Mouse (Mus musculus) cerebral cortex, adult 2 months (tissue): ENCODE data around the gene Cilp2.

ENCODE experiments used
- WGBS: fragments of 180-500 bp; shearing (Covaris S2); methylation state at CpG from one replicate; pipeline ENCODE4 v1.1.7; 2018; 5-methylcytosine and 5-hydroxymethylcytosine counted together

Gene Cilp2

DNA sequence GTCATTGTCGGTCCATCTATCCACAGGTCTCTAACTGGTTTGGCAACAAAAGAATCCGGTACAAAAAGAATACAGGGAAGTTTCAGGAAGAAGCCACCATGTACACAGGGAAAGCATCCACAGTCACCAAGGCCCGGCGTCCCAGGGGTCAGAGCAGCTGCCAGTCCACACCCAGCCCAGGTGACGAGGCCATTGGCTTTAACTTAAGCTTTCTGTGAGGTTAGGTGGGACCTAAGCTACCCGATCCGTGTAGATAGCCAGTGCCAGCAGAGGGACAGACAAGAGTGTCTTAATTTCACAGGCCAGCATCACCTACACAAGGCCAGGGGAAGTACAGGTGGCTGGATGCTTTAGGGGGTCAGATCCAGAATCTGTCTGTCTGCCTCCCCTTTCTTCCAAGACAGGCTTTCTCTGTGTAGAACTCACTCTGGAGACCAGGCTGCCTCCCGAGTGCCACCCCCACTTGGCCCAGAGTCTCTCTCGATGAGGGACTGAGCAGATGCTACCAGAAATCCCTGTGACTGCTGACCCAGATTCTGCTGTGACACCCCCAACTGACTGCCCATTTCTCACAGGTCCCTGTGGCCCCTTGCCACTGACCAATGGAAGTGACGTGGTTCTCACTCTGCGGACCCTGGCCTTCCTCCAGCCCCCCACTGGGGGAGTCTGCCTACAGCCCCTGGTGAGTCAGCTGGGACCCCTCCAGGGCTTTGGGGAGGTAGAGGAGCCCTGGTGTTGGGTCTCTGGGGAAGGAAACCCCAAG is 17.3 kb downstream of the Cilp2 start:
- WGBS, result 72% methylated on average over 11 of the region's 11 CpGs

DNA sequence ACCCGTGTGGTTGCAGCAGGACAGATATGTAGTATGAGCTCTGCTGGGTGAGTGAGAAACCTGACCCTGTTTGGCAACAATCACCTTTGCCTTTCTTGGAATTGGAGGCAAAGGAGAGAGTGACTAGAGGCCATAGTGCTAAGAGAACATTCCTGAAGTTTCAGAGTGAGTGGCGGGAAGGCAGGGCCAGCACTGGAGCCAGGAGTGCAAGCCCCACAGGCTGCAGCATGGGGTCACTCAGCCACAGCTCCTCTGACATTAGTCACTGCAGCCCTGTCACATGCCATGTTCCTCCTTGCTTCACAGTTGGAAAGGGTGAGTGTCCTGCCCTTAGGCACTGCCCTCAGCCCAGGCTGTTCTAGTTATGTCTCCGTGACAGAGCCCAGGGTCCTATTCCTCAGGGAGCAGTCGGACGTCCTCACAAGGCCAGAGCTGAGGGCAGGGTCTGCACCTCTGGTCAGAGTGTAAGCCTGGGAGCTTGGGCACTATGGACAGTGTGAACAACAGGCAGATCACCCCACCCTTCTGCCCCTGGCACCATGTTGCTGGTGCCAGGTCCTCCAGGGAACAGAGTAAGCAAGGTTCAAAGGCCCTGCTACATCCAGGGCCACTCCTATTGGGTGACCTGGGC is 19.7 kb downstream of the Cilp2 start:
- whole genome bisulfite sequencing, result 84% methylated on average over 5 of the region's 5 CpGs

DNA sequence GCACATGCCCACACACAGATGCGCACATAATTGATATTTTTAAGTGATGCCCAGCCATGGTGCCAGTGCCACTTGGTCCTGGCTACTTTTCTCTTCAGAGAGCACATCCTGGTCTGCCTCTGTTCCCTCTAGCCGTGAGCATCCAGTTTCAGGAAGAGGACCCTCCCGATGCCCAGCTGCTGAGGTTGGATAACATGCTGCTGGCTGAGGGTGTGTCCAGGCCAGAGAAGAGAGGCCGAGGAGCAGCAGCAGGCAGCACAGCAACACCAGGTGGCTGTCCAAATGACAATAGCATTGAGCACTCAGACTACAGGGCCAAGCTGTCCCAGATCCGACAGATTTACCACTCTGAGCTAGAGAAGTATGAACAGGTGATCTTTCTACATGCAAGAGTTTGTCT is 23.3 kb downstream of the Cilp2 start:
- 70% methylated on average over 5 of the region's 5 CpGs for WGBS

DNA sequence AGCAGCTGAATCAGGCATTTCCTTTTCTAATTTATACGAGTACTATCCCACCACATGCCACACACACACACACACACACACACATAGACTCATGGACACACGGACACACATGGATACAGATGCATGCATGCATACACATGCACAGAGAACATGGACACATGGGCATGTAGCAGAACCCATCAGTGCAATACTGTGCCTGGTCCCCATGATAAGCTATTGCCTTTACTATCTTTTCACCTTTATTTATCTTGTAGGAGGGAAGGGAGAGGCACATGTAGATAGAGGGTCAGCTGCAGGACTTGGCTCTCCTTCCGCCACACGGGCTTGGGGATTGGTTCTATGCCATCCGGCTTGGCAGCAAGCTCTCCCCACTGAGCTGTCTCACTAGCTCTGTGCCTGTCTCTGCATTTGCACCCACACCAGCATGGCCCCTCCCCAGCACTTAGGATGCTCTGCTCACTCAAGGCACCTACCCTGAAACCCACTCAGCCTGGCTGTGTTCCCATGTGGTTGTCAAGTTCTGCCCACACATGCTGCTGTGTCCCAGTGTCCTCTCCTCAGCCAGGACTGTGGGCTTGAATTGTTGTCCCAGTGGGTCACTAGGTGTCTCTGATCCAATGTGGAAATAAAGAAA is 24.0 kb downstream of the Cilp2 start:
- 51% methylated on average over 5 of the region's 5 CpGs for WGBS

DNA sequence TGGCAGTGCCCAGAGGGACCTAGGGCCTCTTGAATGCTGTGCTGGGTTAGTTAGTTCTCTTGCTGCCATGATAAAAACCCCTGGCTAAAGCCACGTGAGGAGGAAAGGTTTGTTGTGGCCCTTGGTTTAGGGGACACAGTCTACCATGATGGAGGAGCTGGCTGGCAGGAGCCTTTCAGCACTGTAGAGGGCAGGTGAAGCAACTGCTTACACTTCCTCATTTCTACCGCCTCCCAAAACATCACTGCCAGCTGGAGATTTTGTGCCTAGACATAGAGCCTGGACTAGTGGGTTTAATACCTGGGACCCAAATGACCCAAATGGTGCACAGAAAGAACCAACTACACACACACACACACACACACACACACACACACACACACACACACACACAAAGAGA is 26.2 kb downstream of the Cilp2 start:
- 91% methylated on average over 2 of the region's 2 CpGs for WGBS

DNA sequence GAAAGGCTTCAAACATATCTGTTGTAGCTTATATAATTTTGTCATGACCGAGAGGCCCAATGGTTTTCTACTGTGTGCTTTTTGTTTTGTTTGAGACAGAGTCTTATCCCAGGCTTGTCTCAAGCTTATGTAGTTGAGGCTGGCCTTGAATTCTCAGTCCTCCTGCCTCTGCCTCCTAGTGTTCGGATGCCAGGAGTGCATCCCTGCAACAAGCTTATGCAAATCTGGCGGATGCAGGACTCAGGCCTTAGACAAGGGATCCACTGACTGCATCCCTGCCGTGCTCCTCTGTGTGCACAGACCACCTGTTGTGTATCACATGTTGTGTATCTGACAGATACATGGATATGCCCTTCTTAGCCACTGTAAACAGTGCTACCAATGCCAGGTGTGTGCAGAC is 26.7 kb downstream of the Cilp2 start:
- 74% methylated on average over 4 of the region's 4 CpGs for WGBS

DNA sequence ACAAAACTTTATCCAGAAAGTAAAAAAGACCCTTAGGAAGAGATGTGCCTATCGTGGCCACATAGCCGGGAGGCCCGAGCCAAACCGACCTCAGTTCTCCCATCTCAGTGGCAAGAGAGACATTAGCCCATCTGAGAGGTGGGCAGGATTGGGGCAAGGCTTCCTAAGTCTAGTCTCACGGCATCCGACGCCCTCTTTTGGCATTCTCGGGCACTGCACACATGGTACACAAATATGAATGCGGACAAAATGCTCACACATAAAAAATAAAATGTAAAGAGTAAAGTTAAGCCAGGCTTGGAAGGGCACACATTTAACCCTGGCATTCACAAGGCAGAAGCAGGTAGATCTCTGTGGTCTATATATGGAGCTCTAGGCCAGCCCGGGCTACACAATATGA is 33.6 kb downstream of the Cilp2 start:
- 95% methylated on average over 10 of the region's 10 CpGs for WGBS

DNA sequence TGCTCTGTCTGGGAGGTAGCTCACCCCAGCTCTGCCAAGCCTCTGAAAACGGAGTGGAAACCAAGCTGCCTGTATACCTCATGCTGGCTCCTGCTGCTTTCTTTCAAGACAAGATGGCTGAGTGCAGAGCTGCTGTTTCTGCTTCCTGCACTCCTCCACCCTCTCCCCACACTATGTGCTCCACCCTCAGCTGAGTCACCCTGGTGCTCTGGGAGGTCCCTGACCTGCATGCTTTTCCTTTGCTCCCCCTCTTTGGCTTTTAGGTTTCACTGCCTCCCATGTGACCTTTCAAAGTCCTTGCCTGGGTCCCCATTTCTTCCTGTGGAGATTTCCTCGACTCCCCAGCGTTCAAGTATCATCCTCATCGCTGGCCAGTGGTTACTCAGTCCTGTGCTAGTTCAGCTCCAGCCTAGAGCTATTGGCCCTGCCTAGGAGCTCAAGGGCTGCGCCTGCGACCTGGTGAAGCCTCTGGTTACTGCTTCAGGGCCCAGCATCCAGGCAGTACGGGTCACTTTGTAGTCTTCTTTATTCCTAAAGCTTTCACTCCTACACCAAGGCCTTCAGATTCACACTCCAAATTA is 36.5 kb downstream of the Cilp2 start:
- 81% methylated on average over 7 of the region's 7 CpGs for WGBS

DNA sequence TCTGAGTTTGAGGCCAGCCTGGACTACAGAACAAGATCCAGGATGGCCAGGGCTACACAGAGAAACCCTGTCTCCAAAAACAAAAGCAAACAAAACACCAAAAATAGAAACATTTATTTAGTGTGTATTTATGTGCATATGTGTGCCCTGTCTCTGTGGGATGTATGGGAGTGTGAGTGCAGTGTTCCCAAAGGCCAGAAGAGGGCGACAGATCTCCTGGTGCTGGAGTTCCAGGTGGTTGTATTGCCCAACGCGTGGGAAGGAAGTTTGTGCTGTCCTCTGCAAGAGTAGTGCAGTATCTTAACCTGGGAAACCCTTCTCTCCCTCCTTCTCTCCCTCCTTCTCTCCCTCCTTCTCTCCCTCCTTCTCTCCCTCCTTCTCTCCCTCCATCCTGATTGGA is 37.6 kb downstream of the Cilp2 start:
- WGBS, result 48% methylated on average over 3 of the region's 3 CpGs

DNA sequence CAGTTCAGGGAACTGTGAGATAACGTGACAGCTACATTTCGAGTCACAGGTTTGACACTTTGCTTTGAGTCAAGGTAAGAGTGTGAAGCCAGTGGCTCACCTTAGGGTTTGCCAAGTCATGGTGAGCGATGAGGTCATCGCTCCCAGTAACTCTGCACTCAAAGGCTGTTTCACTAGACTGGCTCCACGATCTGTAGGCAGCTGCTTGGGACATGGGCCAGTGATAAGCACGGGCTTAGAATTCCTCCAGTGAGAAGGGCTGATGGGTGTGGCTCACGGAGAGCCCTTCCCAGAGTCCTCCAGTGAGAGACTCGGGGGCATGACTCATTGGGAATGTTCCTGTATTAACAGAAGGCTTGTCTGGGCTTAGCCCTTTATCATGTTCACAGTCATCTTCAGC is 38.5 kb downstream of the Cilp2 start:
- WGBS, result 82% methylated on average over 8 of the region's 8 CpGs

DNA sequence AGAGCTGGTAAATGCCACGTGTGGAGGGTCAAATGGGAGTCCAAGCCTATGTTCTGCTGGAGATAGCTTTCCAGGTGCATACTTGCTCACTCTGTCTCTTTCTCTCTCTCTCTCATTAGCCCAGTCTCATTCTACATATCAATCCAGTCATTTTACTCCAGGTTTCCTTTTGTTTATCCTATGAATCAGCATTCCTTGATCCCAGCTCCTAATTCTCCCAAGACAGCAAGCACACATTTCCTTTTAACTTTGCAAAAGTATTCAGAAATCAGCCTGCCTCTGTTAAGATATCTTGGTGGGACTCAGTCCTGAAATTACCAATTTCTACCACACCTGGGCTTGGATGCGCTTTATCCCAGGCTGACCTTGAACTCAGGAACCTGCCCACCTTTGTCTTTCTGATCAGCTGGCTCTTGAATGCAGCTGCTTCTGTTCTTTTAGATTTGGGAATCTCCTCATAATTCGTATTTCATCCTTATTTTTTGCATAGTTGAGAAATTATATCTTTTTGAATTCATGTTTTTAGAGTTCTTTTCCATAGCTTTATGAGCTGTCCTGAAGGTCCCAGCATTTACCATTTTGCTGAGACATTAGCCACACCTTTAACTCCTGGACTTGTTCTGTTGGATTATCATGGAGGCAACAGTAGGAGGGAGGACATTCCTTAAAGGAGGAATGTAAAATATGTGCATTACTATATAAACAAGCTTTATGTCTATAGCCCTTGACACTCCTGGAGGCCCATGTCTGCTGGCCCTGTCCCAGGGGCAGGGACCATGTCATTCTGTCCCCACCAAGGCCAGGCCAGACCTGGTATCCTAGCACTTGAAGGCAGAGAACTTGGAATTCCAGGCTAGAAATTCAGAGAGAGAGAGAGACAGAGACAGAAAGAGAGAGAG is 40.1 kb downstream of the Cilp2 start:
- 83% methylated on average over 3 of the region's 3 CpGs for WGBS

DNA sequence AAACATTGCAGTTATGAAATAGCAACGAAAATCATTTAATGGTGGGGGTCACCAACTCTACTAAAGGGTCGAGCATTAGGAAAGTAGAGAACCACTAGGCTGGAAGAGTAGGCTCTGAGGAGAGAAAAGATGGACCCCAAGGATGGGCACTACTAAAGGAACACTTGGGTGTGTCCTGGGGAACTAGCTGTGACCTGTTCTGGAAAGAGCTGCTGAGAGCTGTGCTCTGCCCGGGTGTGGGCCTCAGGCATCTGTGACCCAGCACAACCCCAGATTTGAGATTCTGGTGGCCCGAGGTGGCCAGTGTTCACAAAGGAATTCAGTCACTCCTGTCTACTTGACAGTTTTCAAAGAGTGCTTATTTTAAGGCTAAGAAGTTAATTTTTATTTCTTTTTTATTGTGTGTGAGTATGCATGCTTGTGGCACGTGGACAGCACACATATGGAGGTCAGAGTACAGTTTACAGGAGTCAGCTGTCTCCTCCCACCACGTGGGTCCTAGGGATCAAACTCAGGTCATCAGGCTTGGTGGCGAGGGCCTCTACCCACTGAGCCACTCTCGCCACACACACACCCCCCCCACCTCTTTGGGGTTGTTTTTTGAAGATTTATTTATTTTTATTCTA is 50.3 kb downstream of the Cilp2 start:
- WGBS, result 88% methylated on average over 8 of the region's 8 CpGs

DNA sequence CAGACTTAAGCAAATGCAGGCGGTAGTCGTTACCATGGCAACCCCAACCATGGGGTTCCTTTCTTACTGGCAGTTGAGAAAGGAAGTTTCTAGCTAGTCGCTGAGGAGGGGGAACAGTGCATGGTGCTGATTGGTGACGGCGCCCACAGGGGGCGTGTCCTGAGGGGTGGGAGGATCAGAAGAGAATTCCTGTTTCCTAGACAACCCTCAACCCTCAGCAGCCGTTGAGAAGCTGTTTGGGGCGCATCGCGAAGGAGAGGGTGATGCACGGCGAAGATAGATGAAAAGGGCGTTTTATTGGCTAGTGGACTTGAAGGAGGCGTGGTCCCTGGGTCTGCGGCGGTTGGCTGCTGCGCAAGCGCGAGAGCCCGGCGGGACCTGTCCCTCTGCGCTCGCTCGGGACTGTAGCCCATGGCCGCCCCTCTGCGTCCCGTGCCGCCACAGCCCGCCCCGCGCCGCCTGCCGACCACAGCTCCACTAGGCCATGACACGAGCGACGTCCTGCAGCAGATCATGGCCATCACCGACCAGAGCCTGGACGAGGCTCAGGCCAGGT is 55.1 kb downstream of the Cilp2 start, which contains the start of gene Pbx4:
Pbx4 (plus strand) TSS at position 194 of the 556 bp plus-strand sequence.
- under 1% methylated on average over 38 of the region's 38 CpGs for WGBS
